Mouse (Mus musculus): ENCODE measurements around the gene Arhgap1. TPM values are rescaled to one million over a fixed set of nuclear protein-coding genes. Genes with fewer than 3 reads are reported as not detected.

The Arhgap1 gene
- polyA plus RNA-seq, 1 experiment from 2014 or later = 157 TPM

DNA sequence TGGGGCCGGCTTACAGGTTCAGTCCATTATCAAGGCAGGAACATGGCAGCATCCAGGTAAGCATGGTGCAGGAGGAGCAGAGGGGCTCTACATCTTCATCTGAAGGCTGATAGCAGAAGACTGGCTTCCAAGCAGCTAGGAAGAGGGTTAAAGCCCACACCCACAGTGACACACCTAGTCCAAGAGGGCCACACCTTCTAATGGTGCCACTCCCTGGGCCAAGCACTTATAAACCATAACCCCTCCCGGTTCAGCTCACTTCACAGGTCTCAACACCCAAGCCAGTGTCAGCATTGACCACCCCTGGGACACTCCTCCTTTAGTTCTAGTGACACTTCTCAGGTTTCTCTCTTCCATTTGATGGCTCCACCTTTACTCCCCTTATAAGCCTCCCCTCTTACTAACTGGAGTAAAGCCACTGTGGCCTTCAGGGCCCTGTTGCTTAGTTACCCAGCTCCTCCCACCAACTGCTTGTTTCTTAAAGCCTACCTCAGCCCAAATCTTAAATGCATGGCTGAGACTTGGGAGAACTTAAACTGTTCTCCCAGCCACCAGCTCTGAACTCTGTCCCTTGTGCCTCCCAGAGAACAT is 6.7 kb upstream of the Arhgap1 start:
- H3K9me3 ChIP-seq (ENCODE audit: control insufficient read depth, low read length) = no peaks in the 10 kb centered on the region
- peaks cover 26% of the 10 kb centered on the region for H3K36me3 ChIP-seq (ENCODE audit: control insufficient read depth, insufficient read depth, low read length)
- 76% methylated on average over 2 of the region's 2 CpGs for WGBS

DNA sequence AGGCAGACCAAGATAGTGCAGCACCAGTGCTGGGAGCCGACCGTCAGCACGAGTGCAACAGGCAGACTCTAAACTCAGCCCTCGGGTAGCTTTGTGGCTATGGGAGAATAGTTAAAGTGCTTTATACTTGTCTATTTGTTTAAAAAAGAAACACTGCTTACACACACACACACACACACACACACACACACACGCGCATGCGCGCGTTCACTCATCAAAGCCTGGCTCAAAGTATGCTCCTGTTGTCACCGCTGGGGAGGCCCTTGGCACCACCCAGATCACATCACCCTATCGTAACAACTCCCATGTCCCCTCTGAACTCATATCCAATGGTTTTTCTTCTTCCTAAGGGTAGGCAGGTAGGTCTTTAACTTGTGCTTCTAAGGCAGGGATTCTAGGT is 5.6 kb upstream of the Arhgap1 start:
- no peak for ATAC-seq
- H3K36me3 ChIP-seq (ENCODE audit: control insufficient read depth, insufficient read depth, low read length) = peaks cover 26% of the 10 kb centered on the region

More for the DNA sequence above, 6.7 kb upstream of the Arhgap1 start:
- Histone ChIP-seq H3K4me1 (ENCODE audit: control insufficient read depth, insufficient read depth, low read length) (no peaks in the 10 kb centered on the region), H3K4me3 (ENCODE audit: low read length) (no peak overlapping the region), H3K27me3 (replicated peaks; ENCODE audit: control insufficient read depth, insufficient read depth, low read length) (no peaks in the 10 kb centered on the region), H3K4me2 (ENCODE audit: low read depth, low read length) (no peak overlapping the region), H3K9ac (ENCODE audit: low read depth, low read length) (no peak overlapping the region), H3K27ac (ENCODE audit: low read length) (0 out of 2 replicates have a peak overlapping the region, but pooled peaks have one; percentile 15)
- ATAC-seq = peak; percentile 69

DNA sequence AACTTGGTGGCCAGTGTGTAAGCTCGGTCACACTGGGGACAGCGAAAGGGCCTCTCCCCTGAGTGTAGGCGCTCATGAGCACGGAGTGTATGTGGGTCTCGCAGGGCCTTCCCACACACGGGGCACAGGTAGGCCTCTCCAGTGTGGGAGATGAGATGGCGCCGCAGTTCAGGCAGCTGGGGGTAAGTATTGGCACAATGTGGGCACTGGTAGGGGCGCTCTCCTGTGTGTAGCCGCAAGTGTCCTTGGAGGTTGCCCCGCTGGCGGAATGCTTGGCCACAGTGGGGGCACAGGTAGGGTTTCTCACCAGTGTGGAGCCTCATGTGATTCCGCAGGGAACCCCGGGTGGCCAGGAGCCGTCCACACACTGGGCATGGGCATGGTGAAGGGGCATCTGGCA is 4.3 kb upstream of the Arhgap1 start:
- peaks cover 26% of the 10 kb centered on the region for H3K36me3 ChIP-seq (ENCODE audit: control insufficient read depth, insufficient read depth, low read length)
- no peak overlapping the region for H3K9ac ChIP-seq (ENCODE audit: low read depth, low read length)
- no peak overlapping the region for H3K4me2 ChIP-seq (ENCODE audit: low read depth, low read length)
- no peak overlapping the region for H3K4me3 ChIP-seq (ENCODE audit: low read length)
- ATAC-seq = no peak
- H3K4me1 ChIP-seq (ENCODE audit: control insufficient read depth, insufficient read depth, low read length) = peaks cover 6% of the 10 kb centered on the region; the same call in 1 of the 2 replicates
- no peak overlapping the region for H3K27ac ChIP-seq (ENCODE audit: low read length)
- WGBS = 97% methylated on average over 15 of the region's 15 CpGs
- H3K27me3 ChIP-seq (replicated peaks; ENCODE audit: control insufficient read depth, insufficient read depth, low read length) = no peaks in the 10 kb centered on the region
- no peaks in the 10 kb centered on the region for H3K9me3 ChIP-seq (ENCODE audit: control insufficient read depth, low read length)

More for the DNA sequence above, 5.6 kb upstream of the Arhgap1 start:
- Histone ChIP-seq H3K4me1 (ENCODE audit: control insufficient read depth, insufficient read depth, low read length) (peaks cover 6% of the 10 kb centered on the region; the same call in 1 of the 2 replicates), H3K27me3 (replicated peaks; ENCODE audit: control insufficient read depth, insufficient read depth, low read length) (no peaks in the 10 kb centered on the region), H3K9me3 (ENCODE audit: control insufficient read depth, low read length) (no peaks in the 10 kb centered on the region), H3K4me2 (ENCODE audit: low read depth, low read length) (no peak overlapping the region), H3K27ac (ENCODE audit: low read length) (no peak overlapping the region), H3K4me3 (ENCODE audit: low read length) (no peak overlapping the region), H3K9ac (ENCODE audit: low read depth, low read length) (no peak overlapping the region)
- 90% methylated on average over 11 of the region's 11 CpGs for WGBS

DNA sequence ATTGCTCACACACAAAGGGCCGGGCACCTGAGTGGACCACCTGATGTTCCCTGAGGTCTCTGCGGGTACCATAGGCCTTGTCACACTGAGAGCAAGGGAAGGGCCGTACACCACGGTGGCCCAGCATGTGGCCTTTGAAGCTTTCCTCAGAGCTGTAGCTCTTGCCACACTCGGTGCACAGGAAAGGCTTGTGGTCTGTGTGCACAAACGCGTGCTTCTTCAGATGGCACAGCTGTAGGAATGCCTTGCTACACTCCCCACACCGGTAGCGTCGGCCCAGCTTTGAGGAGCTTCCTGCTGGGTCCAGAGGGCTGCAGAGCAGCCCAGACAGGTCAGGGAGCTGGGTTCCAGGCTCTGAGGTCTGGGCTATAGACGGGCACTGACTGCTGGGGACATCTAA is 3.8 kb upstream of the Arhgap1 start:
- Histone ChIP-seq H3K9ac (ENCODE audit: low read depth, low read length) (no peak overlapping the region), H3K27ac (ENCODE audit: low read length) (no peak overlapping the region), H3K4me1 (ENCODE audit: control insufficient read depth, insufficient read depth, low read length) (peaks cover 6% of the 10 kb centered on the region; the same call in 1 of the 2 replicates), H3K36me3 (ENCODE audit: control insufficient read depth, insufficient read depth, low read length) (peaks cover 26% of the 10 kb centered on the region), H3K4me3 (ENCODE audit: low read length) (no peak overlapping the region), H3K9me3 (ENCODE audit: control insufficient read depth, low read length) (no peaks in the 10 kb centered on the region), H3K4me2 (ENCODE audit: low read depth, low read length) (no peak overlapping the region), H3K27me3 (replicated peaks; ENCODE audit: control insufficient read depth, insufficient read depth, low read length) (no peaks in the 10 kb centered on the region)
- 95% methylated on average over 11 of the region's 11 CpGs for WGBS
- ATAC-seq = no peak

DNA sequence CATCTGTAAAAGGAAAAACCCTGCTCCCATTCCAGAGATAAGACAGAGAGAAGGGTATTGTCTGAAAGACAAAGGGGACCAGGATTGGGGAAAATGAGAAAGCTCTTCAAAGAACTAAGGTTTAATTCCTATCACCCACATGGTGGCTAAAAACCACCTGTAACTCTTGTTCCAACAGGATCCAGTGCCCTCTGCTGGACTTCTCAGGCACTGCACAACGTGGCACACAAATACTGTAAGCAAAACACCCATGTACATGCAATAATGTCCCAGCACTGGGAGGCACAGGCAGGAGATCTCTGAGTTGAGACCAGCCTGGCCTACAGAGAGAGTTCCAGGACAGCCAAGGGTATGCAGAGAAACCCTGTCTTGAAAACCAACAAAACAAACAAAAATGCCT is 2.9 kb upstream of the Arhgap1 start:
- no peaks in the 10 kb centered on the region for H3K9me3 ChIP-seq (ENCODE audit: control insufficient read depth, low read length)
- H3K9ac ChIP-seq (ENCODE audit: low read depth, low read length) = no peak overlapping the region
- WGBS = 24% methylated on average over 1 of the region's 1 CpGs
- no peaks in the 10 kb centered on the region for H3K27me3 ChIP-seq (replicated peaks; ENCODE audit: control insufficient read depth, insufficient read depth, low read length)
- no peak overlapping the region for H3K27ac ChIP-seq (ENCODE audit: low read length)
- no peak for ATAC-seq
- H3K4me1 ChIP-seq (ENCODE audit: control insufficient read depth, insufficient read depth, low read length) = peaks cover 11% of the 10 kb centered on the region
- H3K4me2 ChIP-seq (ENCODE audit: low read depth, low read length) = no peak overlapping the region
- peaks cover 26% of the 10 kb centered on the region for H3K36me3 ChIP-seq (ENCODE audit: control insufficient read depth, insufficient read depth, low read length)
- no peak overlapping the region for H3K4me3 ChIP-seq (ENCODE audit: low read length)

DNA sequence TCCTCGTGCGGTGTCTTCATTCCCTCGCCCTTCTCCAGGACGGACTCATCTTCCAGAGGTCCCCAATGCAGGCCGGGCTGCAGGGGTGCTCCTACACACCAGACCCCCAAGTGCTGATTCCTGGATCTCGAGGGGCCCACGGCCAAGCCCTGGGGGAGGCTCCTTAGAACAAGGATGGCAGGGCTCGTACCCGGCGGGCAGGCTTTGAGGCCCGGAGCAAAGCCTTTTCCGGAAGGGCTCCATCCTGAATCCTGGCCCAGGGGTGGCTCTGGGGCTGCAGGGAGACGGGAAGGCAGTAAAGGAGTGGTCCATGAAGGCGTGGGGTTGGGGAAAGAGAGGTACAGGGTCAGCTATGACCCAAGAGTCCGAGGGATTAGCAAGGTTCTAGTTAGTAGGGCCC is 508 bp upstream of the Arhgap1 start:
- Histone ChIP-seq H3K36me3 (ENCODE audit: control insufficient read depth, insufficient read depth, low read length) (peaks cover 26% of the 10 kb centered on the region), H3K4me3 (ENCODE audit: low read length) (peak overlapping the region; percentile 86), H3K27ac (ENCODE audit: low read length) (peak overlapping the region; percentile 81), H3K27me3 (replicated peaks; ENCODE audit: control insufficient read depth, insufficient read depth, low read length) (no peaks in the 10 kb centered on the region), H3K9ac (ENCODE audit: low read depth, low read length) (peak overlapping the region; percentile 88), H3K4me1 (ENCODE audit: control insufficient read depth, insufficient read depth, low read length) (peaks cover 18% of the 10 kb centered on the region), H3K9me3 (ENCODE audit: control insufficient read depth, low read length) (no peaks in the 10 kb centered on the region), H3K4me2 (ENCODE audit: low read depth, low read length) (peak overlapping the region; percentile 85)
- ATAC-seq = peak; percentile 1
- 2% methylated on average over 15 of the region's 15 CpGs for WGBS

DNA sequence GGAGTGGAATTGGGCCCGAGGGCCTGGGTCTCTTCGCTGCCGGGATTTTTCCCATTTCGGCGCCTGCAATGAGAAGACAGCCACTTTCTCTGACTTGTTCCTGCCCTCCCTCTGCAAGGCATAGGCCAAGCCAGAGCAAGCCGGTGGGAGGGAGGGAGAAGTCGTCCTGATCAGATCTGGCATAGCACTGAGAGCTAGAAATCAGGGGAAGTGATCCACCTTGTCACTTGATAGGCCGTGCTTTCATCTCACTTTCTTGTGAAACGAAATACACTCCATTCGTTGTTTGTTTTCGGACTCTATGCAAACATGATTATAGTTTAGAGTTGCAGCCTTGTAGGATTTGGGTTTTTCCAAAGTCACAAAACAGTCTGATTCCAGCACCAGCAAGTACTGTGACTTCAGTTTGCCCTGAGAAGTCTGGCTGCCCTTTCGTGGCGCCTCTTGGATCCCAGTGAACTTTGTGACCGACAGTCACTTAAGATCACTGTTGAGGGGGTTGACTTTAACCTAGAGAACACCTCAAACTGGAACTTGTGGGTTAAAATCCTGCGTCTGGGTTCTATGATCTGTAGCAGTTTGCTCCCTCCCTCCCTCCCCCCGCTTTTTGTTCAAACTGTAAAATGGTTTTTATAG is 818 bp downstream of the Arhgap1 start:
- Histone ChIP-seq H3K36me3 (ENCODE audit: control insufficient read depth, insufficient read depth, low read length) (peaks cover 31% of the 10 kb centered on the region), H3K4me1 (ENCODE audit: control insufficient read depth, insufficient read depth, low read length) (peaks cover 29% of the 10 kb centered on the region), H3K9ac (ENCODE audit: low read depth, low read length) (peak overlapping the region; percentile 85), H3K27ac (ENCODE audit: low read length) (peak overlapping the region; percentile 90), H3K27me3 (replicated peaks; ENCODE audit: control insufficient read depth, insufficient read depth, low read length) (no peaks in the 10 kb centered on the region), H3K4me2 (ENCODE audit: low read depth, low read length) (peak overlapping the region; percentile 74), H3K9me3 (ENCODE audit: control insufficient read depth, low read length) (no peaks in the 10 kb centered on the region), H3K4me3 (ENCODE audit: low read length) (peak overlapping the region; percentile 86)
- ATAC-seq = peak; percentile 59
- WGBS = 8% methylated on average over 16 of the region's 16 CpGs

DNA sequence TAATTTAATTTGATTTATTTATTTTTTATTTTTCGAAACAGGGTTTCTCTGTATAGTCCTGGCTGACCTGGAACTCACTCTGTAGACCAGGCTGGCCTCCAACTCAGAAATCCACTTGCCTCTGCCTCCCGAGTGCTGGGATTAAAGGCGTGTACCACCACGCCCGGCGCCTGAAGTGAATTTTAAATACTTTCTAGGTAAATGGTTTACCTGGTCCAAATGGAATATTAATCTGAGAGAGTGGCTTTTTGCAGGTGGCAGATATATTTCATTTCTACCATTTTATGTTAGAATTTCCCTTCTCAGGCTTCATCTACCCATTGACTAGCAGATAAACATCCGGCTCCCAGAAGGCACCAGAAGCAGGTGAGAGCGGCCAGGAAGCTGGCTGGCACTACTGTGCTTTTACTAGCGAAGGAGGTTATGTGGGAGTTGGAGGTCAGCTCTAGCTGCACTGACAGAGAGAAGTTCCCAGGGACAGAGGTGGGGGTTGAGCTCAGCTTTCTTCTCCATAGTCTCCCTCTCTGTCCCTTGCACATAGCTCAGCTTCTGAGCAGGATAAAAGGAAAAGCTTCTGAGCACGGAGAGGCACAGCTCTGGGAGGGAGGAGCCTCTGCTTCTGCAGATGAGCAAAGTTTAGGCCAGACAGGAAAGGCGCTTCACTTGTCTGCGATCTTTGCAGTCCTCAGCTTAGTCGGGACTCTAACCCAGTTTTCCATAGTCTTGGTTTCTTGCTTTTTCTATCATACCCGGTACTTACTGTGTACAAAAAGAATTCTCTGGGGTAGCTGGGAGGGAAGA is 2.0 kb downstream of the Arhgap1 start:
- Histone ChIP-seq H3K4me2 (ENCODE audit: low read depth, low read length) (peak overlapping the region; percentile 40), H3K4me1 (ENCODE audit: control insufficient read depth, insufficient read depth, low read length) (peaks cover 35% of the 10 kb centered on the region), H3K27ac (ENCODE audit: low read length) (no peak overlapping the region), H3K4me3 (ENCODE audit: low read length) (no peak overlapping the region), H3K27me3 (replicated peaks; ENCODE audit: control insufficient read depth, insufficient read depth, low read length) (no peaks in the 10 kb centered on the region), H3K9ac (ENCODE audit: low read depth, low read length) (0 out of 2 replicates have a peak overlapping the region, but pooled peaks have one; percentile 38), H3K36me3 (ENCODE audit: control insufficient read depth, insufficient read depth, low read length) (peaks cover 31% of the 10 kb centered on the region), H3K9me3 (ENCODE audit: control insufficient read depth, low read length) (no peaks in the 10 kb centered on the region)
- no peak for ATAC-seq
- WGBS = 82% methylated on average over 14 of the region's 14 CpGs

DNA sequence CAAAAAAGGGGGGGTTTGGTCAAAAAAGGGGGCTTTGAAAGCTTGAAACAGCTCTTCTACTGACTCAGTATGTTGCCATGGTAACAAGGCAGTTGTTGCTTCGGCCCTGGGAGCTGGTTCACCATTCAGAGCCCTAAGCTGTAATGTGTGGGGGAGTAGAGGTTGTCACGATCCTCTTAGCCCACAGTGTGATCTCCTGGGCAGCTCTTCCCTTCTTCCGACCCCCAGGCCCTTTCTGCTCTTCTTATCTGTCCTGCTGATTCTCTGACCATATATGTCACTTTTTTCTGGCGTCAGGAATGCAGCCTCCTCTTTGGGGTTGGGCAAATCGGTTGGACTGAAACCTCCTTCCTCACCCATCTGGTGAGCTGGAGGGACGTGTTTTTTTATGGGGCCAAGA is 3.2 kb downstream of the Arhgap1 start:
- Histone ChIP-seq H3K9me3 (ENCODE audit: control insufficient read depth, low read length) (no peaks in the 10 kb centered on the region), H3K4me1 (ENCODE audit: control insufficient read depth, insufficient read depth, low read length) (peaks cover 35% of the 10 kb centered on the region), H3K9ac (ENCODE audit: low read depth, low read length) (no peak overlapping the region), H3K36me3 (ENCODE audit: control insufficient read depth, insufficient read depth, low read length) (peaks cover 24% of the 10 kb centered on the region), H3K4me3 (ENCODE audit: low read length) (no peak overlapping the region), H3K4me2 (ENCODE audit: low read depth, low read length) (no peak overlapping the region), H3K27ac (ENCODE audit: low read length) (no peak overlapping the region), H3K27me3 (replicated peaks; ENCODE audit: control insufficient read depth, insufficient read depth, low read length) (no peaks in the 10 kb centered on the region)
- ATAC-seq = no peak
- WGBS = 51% methylated on average over 6 of the region's 6 CpGs
